Mouse (Mus musculus) heart, postnatal 0 days (tissue): ENCODE measurements around the gene Epn1.

ENCODE experiments used
- CTCF ChIP-seq: IDR thresholded peaks from 2 replicates; pipeline ENCODE4 v1.5.1; 2016; ENCODE audit warnings: antibody characterized with exemption, control low read depth, low read depth
- EP300 ChIP-seq: IDR thresholded peaks from 2 replicates; pipeline ENCODE4 v1.6.1; 2016; ENCODE audit warnings: antibody characterized with exemption, low read depth

GRCm38 (mm10) chr7:5081939-5082338 is 1.9 kb downstream of the Epn1 start:
- TF ChIP-seq CTCF (no peak), EP300 (no peak)
